Mouse (Mus musculus): ENCODE results near the gene Adcy1.

Gene Adcy1

DNA sequence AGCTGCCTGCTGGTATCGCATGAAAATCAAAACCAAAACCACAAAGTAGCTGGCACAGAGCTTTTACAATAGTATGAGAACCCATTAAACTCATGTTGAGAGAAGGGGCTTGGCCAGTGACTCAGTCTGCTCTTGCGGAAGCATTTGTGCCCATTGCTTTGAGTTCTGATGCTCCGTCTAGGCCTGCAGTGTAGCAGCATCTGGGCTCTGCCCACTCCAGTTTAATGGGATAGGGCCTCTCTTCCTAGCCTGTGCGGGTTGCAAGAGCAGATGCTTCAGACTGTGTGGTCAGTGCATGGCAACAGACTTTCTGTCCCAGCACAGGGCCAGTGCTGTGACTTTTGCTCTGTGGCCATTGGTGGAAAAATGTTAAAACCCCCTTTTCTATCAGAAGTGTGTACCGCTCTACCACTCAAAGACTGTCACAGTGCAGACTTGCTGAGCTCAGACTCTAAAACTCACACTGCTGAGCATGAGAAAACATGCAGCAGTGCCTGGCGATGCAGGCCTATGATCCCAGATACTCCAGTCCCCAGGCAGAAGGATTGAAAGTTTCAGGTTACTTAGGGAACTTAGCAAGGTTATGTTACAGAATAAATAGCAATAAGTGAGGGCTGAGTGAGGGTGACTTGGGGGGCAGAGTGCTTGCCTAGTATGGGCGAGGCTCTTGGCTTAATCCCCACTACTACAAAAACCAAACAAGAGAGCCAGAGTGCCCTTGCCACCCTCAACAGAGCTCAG, 163.7 kb downstream of the Adcy1 start:
- no peak for DNase-seq

DNA sequence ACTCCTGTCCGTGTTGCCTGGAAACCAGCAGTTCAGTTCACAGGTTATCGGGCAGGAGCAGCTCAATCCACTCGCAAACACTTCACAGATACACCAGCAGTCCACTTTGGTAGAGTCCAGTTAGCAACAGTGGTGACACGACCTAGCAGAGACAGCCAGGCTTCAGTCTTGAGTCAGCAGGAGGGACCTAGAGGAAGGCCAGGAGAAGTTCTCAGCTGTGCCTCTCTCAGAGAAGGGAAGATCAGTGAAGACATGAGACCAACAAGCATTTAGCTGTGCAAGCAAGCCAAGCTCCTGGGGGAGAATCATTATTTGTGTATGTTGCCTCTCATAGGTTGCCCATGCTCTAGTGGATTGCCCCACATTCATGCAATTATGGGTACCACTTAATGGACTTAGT, 164.8 kb downstream of the Adcy1 start:
- DNase-seq = no peak

Measured in thymus, postnatal 4 days (tissue).